Mouse (Mus musculus) liver, embryonic 13.5 days (tissue): ENCODE measurements around the gene Camta2. TPM values are rescaled to one million over a fixed set of nuclear protein-coding genes. Genes with fewer than 3 reads are reported as not detected.

Source experiments
- ATAC-seq: fragments of 200-750 bp; cut with Nextera tagmentation; 2 replicates; pipeline ENCODE4 v1.8.0; 2017; ENCODE audit warnings: low read depth, mild to moderate bottlenecking, moderate number of reproducible peaks, moderate library complexity
- DNase-seq: peaks from one replicate; pipeline ENCODE4 v3.0.0; 2022
- H3K27ac ChIP-seq: fragments of 300-500 bp; sonication (generic); 2 replicates; pipeline ENCODE4 v1.5.1; 2015; ENCODE audit warnings: moderate library complexity, mild to moderate bottlenecking, inconsistent platforms
- H3K27me3 ChIP-seq: fragments of 300-500 bp; sonication (generic); 2 replicates; pipeline ENCODE4 v1.6.1; 2015; ENCODE audit warnings: mild to moderate bottlenecking, inconsistent platforms
- H3K36me3 ChIP-seq: fragments of 300-500 bp; sonication (generic); 2 replicates; pipeline ENCODE4 v1.6.1; 2015; ENCODE audit warnings: mild to moderate bottlenecking, inconsistent platforms
- H3K4me1 ChIP-seq: fragments of 300-500 bp; sonication (generic); replicated peaks from 2 replicates; pipeline ENCODE4 v1.6.1; 2015; ENCODE audit warnings: inconsistent platforms
- H3K4me2 ChIP-seq: fragments of 300-500 bp; sonication (generic); 2 replicates; pipeline ENCODE4 v1.6.1; 2015; ENCODE audit warnings: inconsistent platforms, mild to moderate bottlenecking, moderate library complexity
- H3K4me3 ChIP-seq: fragments of 300-500 bp; sonication (generic); replicated peaks from 2 replicates; pipeline ENCODE4 v1.5.1; 2015; ENCODE audit warnings: mild to moderate bottlenecking, inconsistent platforms
- H3K9ac ChIP-seq: fragments of 300-500 bp; sonication (generic); 2 replicates; pipeline ENCODE4 v1.6.1; 2015; ENCODE audit warnings: mild to moderate bottlenecking, inconsistent platforms
- H3K9me3 ChIP-seq: fragments of 300-500 bp; sonication (generic); replicated peaks from 2 replicates; pipeline ENCODE4 v1.6.1; 2016; ENCODE audit warnings: inconsistent platforms
- WGBS: fragments of 180-500 bp; shearing (Covaris S2); methylation state at CpG from one replicate; pipeline ENCODE4 v1.1.7; 2015; ENCODE audit not compliant: insufficient replicate concordance; 5-methylcytosine and 5-hydroxymethylcytosine counted together
- polyA plus RNA-seq: library from polyadenylated mRNA; unstranded; fragments of >200 nt; fragmentation: Nextera tagmentation; extraction: Ambion mirVana; gene quantifications from 2 replicates; pipeline ENCODE4 v1.2.1, GENCODE M21; 2015

Camta2 gene
- polyA plus RNA-seq, 1 experiment from 2014 or later: 2.8 TPM

DNA sequence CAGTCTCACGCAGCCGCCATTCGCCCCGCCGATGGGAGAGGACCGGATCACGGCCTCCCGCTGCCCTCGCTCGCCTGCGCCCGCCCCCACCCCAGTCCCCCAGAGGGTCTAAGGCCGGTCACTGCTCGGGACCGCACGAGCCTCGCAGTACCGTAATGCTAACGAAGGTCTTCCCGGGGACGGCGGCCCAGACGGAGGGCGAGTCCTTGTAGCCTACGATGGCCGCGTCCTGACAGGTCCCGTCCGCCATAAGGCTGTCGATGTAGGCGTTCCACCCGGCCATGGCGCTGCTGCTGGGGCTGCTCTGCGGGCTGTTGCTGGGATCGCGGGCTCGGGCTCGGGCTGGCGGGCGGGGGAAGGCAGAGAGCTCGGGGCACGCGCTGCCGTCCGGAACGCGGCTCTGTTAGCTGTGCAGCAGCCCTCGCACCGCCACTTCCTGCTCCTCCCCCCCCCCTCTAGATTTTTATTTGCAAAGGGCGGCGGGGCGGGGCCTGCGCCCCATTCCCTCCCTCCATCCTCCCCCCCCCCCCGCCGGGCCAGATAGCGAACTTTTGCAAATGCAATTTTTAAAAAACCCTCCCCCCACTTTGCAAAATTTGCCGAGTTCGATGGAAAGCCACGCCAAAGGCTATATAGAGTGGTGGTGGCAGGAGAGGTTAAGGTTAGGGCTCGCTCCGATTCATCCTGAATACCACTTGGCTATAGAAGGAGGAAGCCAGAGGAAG lies 33.5 kb downstream of the Camta2 start, which contains the start of gene Pfn1:
Gene Pfn1 (minus strand): TSS at position 447 of the 725 bp plus-strand sequence.
- H3K36me3 ChIP-seq: peaks cover 39% of the 10 kb centered on the region

DNA sequence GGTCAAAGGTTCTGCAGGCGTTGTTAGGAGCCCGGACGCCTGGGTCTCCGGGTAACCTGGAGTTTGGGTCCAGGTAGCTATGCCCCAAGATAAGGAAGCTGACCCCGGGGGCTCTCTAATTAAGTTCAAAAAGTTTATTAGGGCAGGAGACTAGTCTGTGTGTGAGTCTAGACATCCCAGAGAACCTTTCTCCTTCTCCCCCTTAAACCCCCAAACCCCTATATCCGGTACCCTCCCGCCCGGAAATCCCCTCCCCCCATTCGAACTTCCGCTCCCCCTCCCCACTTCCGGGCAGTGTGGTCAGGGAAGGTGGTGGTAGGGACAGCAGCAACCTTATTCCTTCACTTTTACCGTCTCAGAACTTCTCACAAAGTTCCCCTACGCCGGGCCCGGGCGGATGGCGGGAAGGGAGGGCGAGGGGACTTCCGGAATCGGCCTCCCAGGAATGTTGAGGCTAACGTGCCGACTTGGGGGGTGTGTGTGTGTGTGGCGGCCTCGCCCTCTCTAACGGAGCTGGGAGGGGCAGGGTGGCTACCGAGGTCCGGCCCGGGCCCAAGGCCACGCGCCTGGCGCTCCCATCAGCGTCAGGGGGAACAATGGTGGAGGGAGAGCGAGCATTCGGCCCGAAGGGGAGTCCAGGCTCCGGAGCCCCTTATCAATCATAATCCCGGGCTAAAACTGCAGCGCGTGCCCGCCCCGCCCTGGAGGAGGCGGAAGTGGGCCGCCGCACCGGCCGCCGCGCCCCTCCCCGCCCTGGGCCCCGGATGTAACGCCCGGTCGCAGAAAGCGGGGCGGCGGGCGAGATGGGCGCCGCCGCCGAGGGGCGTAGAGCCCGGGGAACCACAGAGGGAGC lies 34.3 kb downstream of the Camta2 start:
- Histone ChIP-seq H3K9me3 (no peaks in the 10 kb centered on the region), H3K9ac (peak overlapping the region; percentile 99), H3K27ac (peak overlapping the region; percentile 99), H3K4me3 (peak overlapping the region; percentile 100), H3K27me3 (no peaks in the 10 kb centered on the region), H3K4me1 (peaks cover 84% of the 10 kb centered on the region), H3K36me3 (peaks cover 47% of the 10 kb centered on the region), H3K4me2 (peak overlapping the region; percentile 96)
- DNase-seq: peak; percentile 69
- under 1% methylated on average over 62 of the region's 63 CpGs for WGBS
- ATAC-seq: peak; percentile 63

More for the DNA sequence above, 33.5 kb downstream of the Camta2 start, which contains the start of gene Pfn1:
- Histone ChIP-seq H3K9ac (peak within 1 kb of the TSS; percentile 99), H3K9me3 (no peaks in the 10 kb centered on the region), H3K4me2 (peak within 1 kb of the TSS; percentile 96), H3K27me3 (no peaks in the 10 kb centered on the region), H3K27ac (peak within 1 kb of the TSS; percentile 99), H3K4me1 (peaks cover 76% of the 10 kb centered on the region), H3K4me3 (peak within 1 kb of the TSS; percentile 100)
- DNase-seq (peak; percentile 63), ATAC-seq (peak; percentile 49)
- WGBS: under 1% methylated on average over 61 of the region's 61 CpGs

DNA sequence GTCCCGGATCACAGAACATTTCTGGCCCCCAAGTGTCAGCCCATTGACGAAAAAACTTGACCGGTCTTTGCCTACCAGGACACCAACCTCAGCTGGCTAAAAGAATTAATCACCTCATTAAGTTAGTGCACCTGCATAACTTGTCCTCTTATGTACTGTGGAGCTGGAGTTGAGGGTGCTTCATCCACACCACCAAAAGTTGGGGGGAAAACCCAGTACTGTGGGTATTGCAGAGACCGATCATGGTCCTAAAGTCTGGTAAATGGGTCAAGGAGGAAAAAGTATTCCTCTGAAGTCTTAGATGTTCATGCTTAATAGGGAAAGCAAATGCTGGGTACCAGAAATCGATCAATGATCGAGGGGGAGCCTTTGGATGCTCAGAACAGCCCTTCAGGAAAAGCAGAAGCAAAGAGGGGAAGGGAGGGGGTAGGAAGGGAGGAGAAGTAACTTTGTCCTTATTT lies 35.0 kb downstream of the Camta2 start:
- ATAC-seq: no peak
- WGBS: 20% methylated on average over 6 of the region's 6 CpGs

DNA sequence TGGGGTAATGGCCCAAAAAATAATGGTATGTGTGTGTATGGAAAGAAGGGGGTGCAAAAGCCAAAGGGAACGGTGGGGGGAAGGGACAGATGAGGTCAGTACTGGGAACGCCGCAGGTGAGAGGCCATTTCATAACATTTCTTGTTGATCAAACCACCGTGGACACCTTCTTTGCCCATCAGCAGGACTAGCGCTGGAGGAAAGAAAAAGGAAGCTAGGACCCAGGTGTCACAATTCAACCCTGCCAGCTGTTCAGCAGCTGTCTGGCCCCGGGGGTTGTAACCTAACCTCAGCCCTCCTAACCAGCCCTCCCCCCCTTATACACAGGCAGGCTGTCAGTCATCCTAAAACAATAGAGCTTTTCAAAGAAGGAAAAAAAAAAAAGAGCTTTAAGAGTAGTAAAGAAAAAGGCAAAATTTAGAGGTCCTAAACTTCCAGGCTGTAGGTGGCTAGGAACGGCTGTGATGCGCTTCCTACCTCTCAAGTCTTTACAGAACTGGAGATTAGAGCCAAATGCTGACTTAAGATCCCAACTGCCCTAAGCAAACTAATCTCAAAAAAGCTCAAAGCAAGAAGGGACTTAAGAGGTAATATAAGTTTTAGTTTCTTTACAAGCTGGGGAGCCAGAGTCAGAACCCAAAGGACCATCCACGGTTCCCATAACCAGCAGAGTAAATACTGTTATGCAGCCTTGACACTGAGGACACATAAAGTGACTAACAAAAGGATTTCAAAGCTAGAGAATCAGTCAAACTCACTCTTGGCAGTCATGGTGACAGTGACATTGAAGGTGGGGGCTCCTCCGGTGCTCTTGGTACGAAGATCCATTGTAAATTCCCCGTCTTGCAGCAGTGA lies 35.6 kb downstream of the Camta2 start:
- Histone ChIP-seq H3K9me3 (no peaks in the 10 kb centered on the region), H3K27me3 (no peaks in the 10 kb centered on the region), H3K9ac (peak overlapping the region; percentile 99), H3K4me3 (peak overlapping the region; percentile 100), H3K27ac (peak overlapping the region; percentile 99), H3K4me2 (peak overlapping the region; percentile 96), H3K36me3 (peaks cover 48% of the 10 kb centered on the region), H3K4me1 (peaks cover 80% of the 10 kb centered on the region)
- ATAC-seq: no peak
- DNase-seq: no peak
- WGBS: 33% methylated on average over 12 of the region's 12 CpGs

More for the DNA sequence above, 35.0 kb downstream of the Camta2 start:
- Histone ChIP-seq H3K27me3 (no peaks in the 10 kb centered on the region), H3K9me3 (no peaks in the 10 kb centered on the region), H3K36me3 (peaks cover 48% of the 10 kb centered on the region), H3K9ac (peak overlapping the region; percentile 99), H3K4me3 (peak overlapping the region; percentile 100), H3K27ac (peak overlapping the region; percentile 99), H3K4me2 (peak overlapping the region; percentile 96), H3K4me1 (peaks cover 86% of the 10 kb centered on the region)
- DNase-seq: no peak

DNA sequence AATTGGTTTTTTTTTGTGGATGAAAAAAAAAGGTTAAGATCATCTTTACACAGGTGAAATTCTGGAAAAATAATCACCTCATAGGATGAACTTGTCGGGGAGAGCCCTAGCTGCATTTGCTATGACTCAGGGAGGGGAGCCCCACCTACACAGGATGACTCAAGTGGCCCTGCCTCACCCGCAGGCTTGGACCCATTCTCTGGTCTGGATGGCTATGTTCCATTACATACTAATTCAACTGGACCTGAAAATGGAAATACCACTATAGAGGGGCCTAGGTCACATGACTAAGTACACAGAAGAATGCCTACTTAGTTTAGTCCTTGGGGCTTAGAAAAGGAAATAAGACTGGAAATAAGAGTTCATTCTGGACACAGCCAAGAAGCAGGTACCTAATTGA lies 36.5 kb downstream of the Camta2 start:
- H3K4me2 ChIP-seq: peak overlapping the region; percentile 96
- H3K36me3 ChIP-seq: peaks cover 48% of the 10 kb centered on the region
- 29% methylated on average over 2 of the region's 2 CpGs for WGBS
- peak overlapping the region; percentile 100 for H3K4me3 ChIP-seq
- H3K27ac ChIP-seq: peak overlapping the region; percentile 99
- no peaks in the 10 kb centered on the region for H3K9me3 ChIP-seq
- no peak for ATAC-seq
- H3K9ac ChIP-seq: peak overlapping the region; percentile 99
- peaks cover 74% of the 10 kb centered on the region for H3K4me1 ChIP-seq
- no peaks in the 10 kb centered on the region for H3K27me3 ChIP-seq
- DNase-seq: no peak

DNA sequence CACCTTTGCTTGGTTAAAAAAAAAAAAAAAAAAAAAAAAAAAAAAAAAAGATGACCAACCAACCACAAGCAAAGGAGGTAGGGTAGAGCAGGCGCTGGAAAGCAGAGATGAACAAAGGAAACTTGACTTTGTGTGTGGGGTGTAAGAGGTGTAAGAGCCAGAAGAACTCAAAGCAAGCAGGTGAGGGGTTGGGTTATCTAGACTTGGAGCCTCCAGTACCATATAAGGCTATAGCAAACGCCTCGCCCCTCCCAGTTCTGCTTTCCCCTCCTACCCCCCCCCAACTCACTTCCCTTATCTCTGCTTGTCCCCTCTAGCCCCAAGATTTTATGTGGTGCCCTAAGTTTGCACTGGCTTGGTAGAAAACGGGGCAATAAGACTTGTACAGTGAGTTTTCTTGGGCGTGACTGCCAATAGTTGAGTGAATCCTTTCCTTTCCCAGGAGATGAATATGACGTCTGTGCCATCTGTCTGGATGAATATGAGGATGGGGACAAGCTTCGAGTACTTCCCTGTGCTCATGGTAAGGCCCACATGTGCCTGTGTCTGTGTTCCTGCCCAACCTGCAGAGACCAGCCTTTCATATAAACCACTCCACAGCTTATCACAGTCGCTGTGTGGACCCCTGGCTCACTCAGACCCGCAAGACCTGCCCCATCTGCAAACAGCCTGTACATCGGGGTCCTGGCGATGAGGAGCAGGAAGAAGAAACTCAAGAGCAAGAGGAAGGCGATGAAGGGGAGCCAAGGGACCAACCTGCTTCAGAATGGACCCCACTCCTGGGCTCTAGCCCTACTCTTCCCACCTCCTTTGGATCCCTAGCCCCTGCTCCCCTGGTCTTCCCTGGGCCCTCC lies 37.4 kb downstream of the Camta2 start:
- 35% methylated on average over 12 of the region's 12 CpGs for WGBS
- H3K27me3 ChIP-seq: no peaks in the 10 kb centered on the region
- no peak for ATAC-seq

DNA sequence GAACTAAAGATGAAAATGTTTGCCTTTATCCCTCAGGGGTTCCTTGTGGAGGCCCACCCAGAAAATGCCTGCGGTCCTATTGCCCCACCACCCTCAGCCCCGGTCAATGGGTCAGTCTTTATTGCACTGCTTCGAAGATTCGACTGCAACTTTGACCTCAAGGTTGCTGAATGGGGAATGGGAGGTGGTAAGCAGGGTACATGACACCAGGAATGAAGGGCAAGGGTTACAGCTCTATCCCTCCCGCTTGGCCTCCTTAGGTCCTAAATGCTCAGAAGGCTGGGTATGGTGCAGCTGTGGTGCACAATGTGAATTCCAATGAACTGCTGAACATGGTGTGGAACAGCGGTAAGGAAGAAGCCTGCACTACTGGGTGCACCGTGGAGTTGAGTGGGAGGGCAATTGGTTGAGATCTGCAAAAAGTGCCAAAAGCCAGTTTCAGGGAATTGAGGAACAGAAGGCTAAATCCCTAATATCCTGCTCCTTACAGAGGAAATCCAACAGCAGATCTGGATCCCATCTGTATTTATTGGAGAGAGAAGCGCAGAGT lies 38.6 kb downstream of the Camta2 start:
- Histone ChIP-seq H3K27ac (peak overlapping the region; percentile 99), H3K9ac (peak overlapping the region; percentile 99), H3K36me3 (peaks cover 63% of the 10 kb centered on the region), H3K27me3 (no peaks in the 10 kb centered on the region), H3K9me3 (no peaks in the 10 kb centered on the region), H3K4me1 (peaks cover 76% of the 10 kb centered on the region), H3K4me2 (peak overlapping the region; percentile 96), H3K4me3 (peak overlapping the region; percentile 85)
- 76% methylated on average over 8 of the region's 8 CpGs for WGBS
- ATAC-seq (no peak), DNase-seq (no peak)

More for the DNA sequence above, 37.4 kb downstream of the Camta2 start:
- H3K9me3 ChIP-seq: no peaks in the 10 kb centered on the region
- peak overlapping the region; percentile 99 for H3K9ac ChIP-seq
- H3K27ac ChIP-seq: peak overlapping the region; percentile 99
- peaks cover 74% of the 10 kb centered on the region for H3K4me1 ChIP-seq
- H3K4me2 ChIP-seq: peak overlapping the region; percentile 96
- H3K4me3 ChIP-seq: peak overlapping the region; percentile 100
- no peak for DNase-seq
- H3K36me3 ChIP-seq: peaks cover 50% of the 10 kb centered on the region

DNA sequence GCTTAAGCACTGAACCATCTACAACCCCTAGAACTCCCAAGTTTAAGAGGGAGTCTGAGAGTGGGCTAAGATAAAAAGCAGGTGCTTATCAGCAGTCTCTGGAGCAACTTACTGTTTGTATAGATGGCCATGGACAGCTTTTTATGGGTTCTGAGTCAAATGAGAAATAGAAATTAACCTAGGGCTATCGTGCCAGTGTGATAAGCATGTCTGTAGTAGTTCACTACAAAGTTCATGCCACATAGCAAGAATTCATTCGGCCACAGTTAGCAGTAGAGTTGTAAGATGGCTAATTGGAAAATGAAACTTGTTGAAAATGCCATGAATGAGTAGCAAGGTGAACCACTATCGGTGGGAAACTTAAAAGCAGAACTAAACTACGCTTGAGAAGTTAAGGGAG lies 39.4 kb downstream of the Camta2 start:
- peak overlapping the region; percentile 99 for H3K9ac ChIP-seq
- peaks cover 67% of the 10 kb centered on the region for H3K36me3 ChIP-seq
- H3K4me1 ChIP-seq: peaks cover 76% of the 10 kb centered on the region
- H3K9me3 ChIP-seq: no peaks in the 10 kb centered on the region
- DNase-seq: peak; percentile 50
- H3K4me3 ChIP-seq: peak overlapping the region; percentile 85
- no peaks in the 10 kb centered on the region for H3K27me3 ChIP-seq
- WGBS: 17% methylated on average over 4 of the region's 4 CpGs
- ATAC-seq: peak; percentile 36; the same call in 1 of the 2 replicates
- peak overlapping the region; percentile 96 for H3K4me2 ChIP-seq
- peak overlapping the region; percentile 99 for H3K27ac ChIP-seq

DNA sequence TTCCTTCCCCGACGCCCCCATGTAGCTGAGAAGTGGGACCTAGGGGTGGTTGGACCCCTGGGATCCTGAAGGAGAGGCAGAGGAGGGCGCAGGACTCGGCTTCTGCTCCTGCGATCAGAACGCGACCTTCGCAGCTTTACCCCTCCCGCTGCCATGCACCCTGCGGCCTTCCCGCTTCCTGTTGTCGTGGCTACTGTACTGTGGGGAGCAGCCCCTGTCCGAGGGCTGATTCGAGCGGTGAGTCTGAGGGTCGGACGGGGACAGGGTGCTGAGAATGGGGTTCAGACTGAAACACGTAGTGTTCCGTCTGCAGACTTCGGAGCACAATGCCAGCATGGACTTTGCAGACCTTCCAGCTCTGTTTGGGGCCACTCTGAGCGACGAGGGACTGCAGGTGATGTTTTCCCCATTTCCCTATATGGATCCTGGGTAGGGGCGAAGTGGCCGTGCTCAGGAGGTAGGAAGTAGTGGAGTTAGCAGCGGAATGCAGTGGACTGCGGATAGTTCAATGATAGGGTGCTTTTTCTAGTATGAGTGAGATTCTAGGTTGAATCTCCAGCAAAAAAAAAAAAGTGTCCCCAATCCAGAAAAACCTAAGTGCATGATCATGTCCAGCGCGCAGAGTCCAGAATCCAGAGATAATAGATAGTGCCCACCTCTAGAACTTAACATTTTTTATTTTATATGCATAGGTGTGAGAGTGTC lies 40.0 kb downstream of the Camta2 start:
- Histone ChIP-seq H3K4me2 (peak overlapping the region; percentile 96), H3K4me3 (peak overlapping the region; percentile 85), H3K27me3 (no peaks in the 10 kb centered on the region), H3K4me1 (peaks cover 69% of the 10 kb centered on the region), H3K9ac (peak overlapping the region; percentile 99), H3K9me3 (no peaks in the 10 kb centered on the region), H3K36me3 (peaks cover 62% of the 10 kb centered on the region), H3K27ac (peak overlapping the region; percentile 99)
- ATAC-seq: peak; percentile 17; the same call in 1 of the 2 replicates
- WGBS: 2% methylated on average over 28 of the region's 28 CpGs
- DNase-seq: peak; percentile 36
